Mouse (Mus musculus): Measurements from ENCODE around the gene Nox3. TPM values are rescaled to one million over a fixed set of nuclear protein-coding genes. Genes with fewer than 3 reads are reported as not detected.

Gene Nox3
- 0.09 TPM in 1 of 2 replicates, not detected in the other for polyA plus RNA-seq (2015; fragmentation: Nextera tagmentation; extraction: Ambion mirVana)

GRCm38 (mm10) chr17:3696161-3696560 is at the start of gene Nox3:
Gene Nox3, minus strand, starts transcription at chr17:3696261.
- no peak for ATAC-seq (replicated peaks; ENCODE audit: low FRiP score)
- 85% methylated on average over 9 of the region's 9 CpGs for WGBS

GRCm38 (mm10) chr17:3744402-3744801 is 48.3 kb upstream of the Nox3 start:
- no peak overlapping the region for H3K27ac ChIP-seq
- 81% methylated on average over 2 of the region's 2 CpGs for WGBS
- no peak overlapping the region for H3K9ac ChIP-seq
- H3K9me3 ChIP-seq (replicated peaks) = no peaks in the 10 kb centered on the region
- H3K4me3 ChIP-seq (replicated peaks) = no peak overlapping the region
- no peak for ATAC-seq (replicated peaks; ENCODE audit: low FRiP score)
- no peaks in the 10 kb centered on the region for H3K27me3 ChIP-seq
- H3K4me2 ChIP-seq = no peak overlapping the region
- H3K4me1 ChIP-seq = no peaks in the 10 kb centered on the region
- H3K36me3 ChIP-seq = no peaks in the 10 kb centered on the region

More at GRCm38 (mm10) chr17:3696161-3696560, at the start of gene Nox3:
- no peaks in the 10 kb centered on the region for H3K36me3 ChIP-seq
- H3K4me3 ChIP-seq (replicated peaks) = no peak within 1 kb of the TSS
- H3K27me3 ChIP-seq = no peaks in the 10 kb centered on the region
- no peak within 1 kb of the TSS for H3K27ac ChIP-seq
- no peak within 1 kb of the TSS for H3K9ac ChIP-seq
- no peaks in the 10 kb centered on the region for H3K9me3 ChIP-seq (replicated peaks)
- no peak within 1 kb of the TSS for H3K4me2 ChIP-seq
- no peaks in the 10 kb centered on the region for H3K4me1 ChIP-seq

DNA sequence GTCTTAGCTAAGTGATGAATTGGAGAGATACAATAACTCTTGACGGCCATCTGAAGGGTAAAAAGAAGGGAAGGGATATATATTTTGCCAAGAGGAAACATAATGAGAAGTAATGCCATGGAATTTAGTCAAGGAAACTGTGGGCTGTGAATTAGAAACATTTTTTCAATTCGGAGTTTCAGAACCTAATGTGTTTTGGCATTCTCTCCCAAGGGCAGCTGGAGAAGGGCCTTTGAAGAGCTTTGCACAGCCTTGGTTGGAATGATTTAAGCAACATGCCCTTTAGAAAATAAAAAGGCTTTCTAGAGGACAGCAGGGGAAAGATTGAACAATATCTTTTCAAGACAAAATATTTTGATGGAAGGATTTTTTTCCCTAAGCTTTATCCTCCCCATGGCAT is 40.9 kb upstream of the Nox3 start:
- Histone ChIP-seq H3K4me2 (no peak overlapping the region), H3K9ac (no peak overlapping the region), H3K36me3 (no peaks in the 10 kb centered on the region), H3K27me3 (no peaks in the 10 kb centered on the region), H3K27ac (no peak overlapping the region), H3K4me1 (no peaks in the 10 kb centered on the region), H3K4me3 (replicated peaks) (no peak overlapping the region), H3K9me3 (replicated peaks) (no peaks in the 10 kb centered on the region)
- WGBS = 69% methylated on average over 2 of the region's 2 CpGs
- ATAC-seq (replicated peaks; ENCODE audit: low FRiP score) = no peak

DNA sequence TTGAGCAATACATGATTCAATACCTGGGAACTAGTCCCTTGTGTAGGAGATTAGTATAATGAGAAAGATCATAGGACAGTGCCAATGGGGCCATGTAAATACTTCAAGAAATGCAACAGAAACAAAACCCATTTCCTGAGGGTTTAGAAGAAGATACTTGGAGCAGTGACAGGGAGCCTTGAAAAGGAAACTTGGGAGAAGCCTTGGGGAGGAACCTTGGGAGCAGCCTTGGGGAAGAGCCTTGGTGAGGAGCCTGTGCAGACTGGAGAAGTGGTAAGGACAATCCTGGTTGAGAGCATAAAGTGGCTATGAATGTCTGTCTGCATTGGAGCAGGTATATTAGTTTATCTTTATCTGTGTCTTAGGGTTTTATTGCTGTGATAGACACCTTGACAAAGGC is 38.2 kb upstream of the Nox3 start:
- Histone ChIP-seq H3K9me3 (replicated peaks) (no peaks in the 10 kb centered on the region), H3K36me3 (no peaks in the 10 kb centered on the region)

GRCm38 (mm10) chr17:3705350-3705930 is 9.4 kb upstream of the Nox3 start:
- WGBS = 95% methylated on average over 1 of the region's 1 CpGs
- H3K36me3 ChIP-seq = no peaks in the 10 kb centered on the region
- no peaks in the 10 kb centered on the region for H3K27me3 ChIP-seq
- no peak overlapping the region for H3K27ac ChIP-seq
- no peak; the same call in 1 of the 2 replicates for ATAC-seq (replicated peaks; ENCODE audit: low FRiP score)
- H3K9me3 ChIP-seq (replicated peaks) = no peaks in the 10 kb centered on the region
- no peaks in the 10 kb centered on the region for H3K4me1 ChIP-seq
- no peak overlapping the region for H3K9ac ChIP-seq
- no peak overlapping the region for H3K4me2 ChIP-seq
- no peak overlapping the region for H3K4me3 ChIP-seq (replicated peaks)

More for the DNA sequence above, 38.2 kb upstream of the Nox3 start:
- H3K27ac ChIP-seq = no peak overlapping the region
- ATAC-seq (replicated peaks; ENCODE audit: low FRiP score) = no peak
- H3K9ac ChIP-seq = no peak overlapping the region
- H3K4me3 ChIP-seq (replicated peaks) = no peak overlapping the region
- no peaks in the 10 kb centered on the region for H3K4me1 ChIP-seq
- no peaks in the 10 kb centered on the region for H3K27me3 ChIP-seq
- no peak overlapping the region for H3K4me2 ChIP-seq

- ATAC-seq (replicated peaks; ENCODE audit: low FRiP score) = no peak
Observed at GRCm38 (mm10) chr17:3702320-3702719, 6.3 kb upstream of the Nox3 start.

GRCm38 (mm10) chr17:3692817-3693216 is 3.2 kb downstream of the Nox3 start:
- Histone ChIP-seq H3K36me3 (no peaks in the 10 kb centered on the region), H3K4me1 (no peaks in the 10 kb centered on the region), H3K27me3 (no peaks in the 10 kb centered on the region), H3K9ac (no peak overlapping the region), H3K4me2 (no peak overlapping the region), H3K4me3 (replicated peaks) (no peak overlapping the region), H3K9me3 (replicated peaks) (no peaks in the 10 kb centered on the region), H3K27ac (no peak overlapping the region)
- 82% methylated on average over 8 of the region's 8 CpGs for WGBS
- ATAC-seq (replicated peaks; ENCODE audit: low FRiP score) = no peak

More at GRCm38 (mm10) chr17:3702320-3702719, 6.3 kb upstream of the Nox3 start:
- H3K36me3 ChIP-seq = no peaks in the 10 kb centered on the region
- H3K9ac ChIP-seq = no peak overlapping the region
- H3K27ac ChIP-seq = no peak overlapping the region
- 73% methylated on average over 3 of the region's 3 CpGs for WGBS
- no peak overlapping the region for H3K4me3 ChIP-seq (replicated peaks)
- H3K27me3 ChIP-seq = no peaks in the 10 kb centered on the region
- no peak overlapping the region for H3K4me2 ChIP-seq
- H3K4me1 ChIP-seq = no peaks in the 10 kb centered on the region
- H3K9me3 ChIP-seq (replicated peaks) = no peaks in the 10 kb centered on the region

DNA sequence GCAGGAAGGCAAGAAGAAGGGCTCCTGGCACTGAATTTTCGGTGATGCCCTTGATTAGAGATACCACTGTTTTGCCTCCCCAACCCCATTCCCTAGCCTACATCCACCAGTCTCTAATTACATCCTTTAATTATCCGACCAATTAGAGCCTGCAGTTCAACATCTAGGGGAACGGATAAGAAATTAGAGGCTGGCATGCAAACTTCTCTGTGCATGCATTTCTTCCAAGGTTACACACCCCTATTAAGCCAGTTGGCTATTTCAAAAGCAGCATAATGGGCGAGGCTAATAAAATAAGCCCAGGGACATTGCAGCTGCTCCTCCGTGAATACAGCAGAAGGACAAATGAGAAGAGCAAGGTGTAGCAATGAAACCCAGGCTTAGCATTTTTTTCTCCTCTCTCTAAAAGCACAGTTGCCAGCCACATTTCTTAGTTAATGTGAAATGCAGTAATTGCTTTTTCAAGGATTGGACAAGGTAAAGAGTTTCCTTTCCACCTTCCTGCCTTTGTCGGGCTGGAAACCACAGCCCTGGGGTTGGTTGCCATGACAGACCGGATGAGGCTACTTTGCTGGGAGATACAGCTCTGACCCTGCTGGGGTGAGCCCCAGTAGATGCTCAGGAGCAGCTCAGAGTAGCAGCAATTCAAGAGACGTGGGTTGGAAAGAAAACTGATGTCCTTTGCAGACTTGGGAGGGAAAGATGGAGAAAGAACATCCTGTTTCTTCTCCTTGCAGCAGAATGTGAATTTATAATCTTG is 5.4 kb downstream of the Nox3 start:
- Histone ChIP-seq H3K9ac (no peak overlapping the region), H3K36me3 (no peaks in the 10 kb centered on the region), H3K4me2 (no peak overlapping the region), H3K4me3 (replicated peaks) (no peak overlapping the region), H3K9me3 (replicated peaks) (no peaks in the 10 kb centered on the region), H3K27ac (no peak overlapping the region), H3K27me3 (no peaks in the 10 kb centered on the region), H3K4me1 (no peaks in the 10 kb centered on the region)
- no peak for ATAC-seq (replicated peaks; ENCODE audit: low FRiP score)
- 60% methylated on average over 8 of the region's 8 CpGs for WGBS

DNA sequence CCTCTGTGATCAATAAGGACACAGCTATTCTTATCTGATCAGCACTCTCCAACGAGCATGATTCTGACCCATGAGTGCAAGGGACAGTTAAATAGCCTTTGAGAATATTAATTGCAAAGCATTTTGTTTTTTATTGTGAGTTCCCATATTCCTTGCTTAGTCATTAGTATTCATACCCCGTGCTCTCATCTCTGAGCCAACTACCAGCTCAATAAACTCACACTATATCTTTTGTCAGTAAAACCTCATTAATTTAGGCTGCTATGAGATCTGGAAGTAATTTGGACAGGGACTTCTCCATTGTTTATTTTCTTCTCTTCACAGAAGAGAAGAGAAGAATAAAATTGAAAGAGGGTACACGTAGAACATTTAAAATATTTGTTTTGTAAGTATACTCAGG is 12.4 kb downstream of the Nox3 start:
- Histone ChIP-seq H3K9ac (no peak overlapping the region), H3K27ac (no peak overlapping the region), H3K9me3 (replicated peaks) (no peaks in the 10 kb centered on the region), H3K4me3 (replicated peaks) (no peak overlapping the region), H3K4me1 (0 out of 2 replicates have a peak, but pooled peaks cover 2% of the 10 kb centered on the region), H3K4me2 (no peak overlapping the region), H3K36me3 (no peaks in the 10 kb centered on the region), H3K27me3 (no peaks in the 10 kb centered on the region)
- WGBS = 45% methylated on average over 3 of the region's 3 CpGs
- no peak for ATAC-seq (replicated peaks; ENCODE audit: low FRiP score)

GRCm38 (mm10) chr17:3669226-3669625 is 26.8 kb downstream of the Nox3 start:
- Histone ChIP-seq H3K4me1 (no peaks in the 10 kb centered on the region), H3K27ac (no peak overlapping the region), H3K9ac (no peak overlapping the region), H3K4me2 (no peak overlapping the region), H3K27me3 (no peaks in the 10 kb centered on the region), H3K9me3 (replicated peaks) (no peaks in the 10 kb centered on the region), H3K4me3 (replicated peaks) (no peak overlapping the region), H3K36me3 (no peaks in the 10 kb centered on the region)
- 78% methylated on average over 4 of the region's 4 CpGs for WGBS
- no peak for ATAC-seq (replicated peaks; ENCODE audit: low FRiP score)

GRCm38 (mm10) chr17:3667287-3667686 is 28.8 kb downstream of the Nox3 start:
- Histone ChIP-seq H3K36me3 (no peaks in the 10 kb centered on the region), H3K9me3 (replicated peaks) (no peaks in the 10 kb centered on the region), H3K9ac (no peak overlapping the region), H3K4me1 (no peaks in the 10 kb centered on the region), H3K27me3 (no peaks in the 10 kb centered on the region), H3K27ac (no peak overlapping the region), H3K4me3 (replicated peaks) (no peak overlapping the region), H3K4me2 (no peak overlapping the region)
- no peak for ATAC-seq (replicated peaks; ENCODE audit: low FRiP score)
- WGBS = 90% methylated on average over 4 of the region's 4 CpGs

- Histone ChIP-seq H3K9ac (no peak overlapping the region), H3K4me1 (no peaks in the 10 kb centered on the region), H3K36me3 (no peaks in the 10 kb centered on the region), H3K4me2 (no peak overlapping the region), H3K9me3 (replicated peaks) (no peaks in the 10 kb centered on the region), H3K27ac (no peak overlapping the region), H3K4me3 (replicated peaks) (no peak overlapping the region), H3K27me3 (no peaks in the 10 kb centered on the region)
- no peak for ATAC-seq (replicated peaks; ENCODE audit: low FRiP score)
- WGBS = 80% methylated on average over 4 of the region's 4 CpGs
Observed at GRCm38 (mm10) chr17:3665321-3665720, 30.7 kb downstream of the Nox3 start.

Measured in kidney, embryonic 15.5 days (tissue).